Mouse (Mus musculus) brain, embryonic 14.5 days (tissue): ENCODE measurements around the gene Hoxd11.

Experiments
- CTCF ChIP-seq: fragments of 200-500 bp; IDR thresholded peaks from 2 replicates; pipeline ENCODE4 v1.5.1; 2012; ENCODE audit warnings: inconsistent platforms, mild to moderate bottlenecking, moderate library complexity, borderline replicate concordance; ENCODE audit not compliant: insufficient read depth, insufficient read length; ENCODE audit errors: extremely low read depth
- POLR2A ChIP-seq: fragments of 200-500 bp; IDR thresholded peaks from 2 replicates; pipeline ENCODE4 v1.6.1; 2012; ENCODE audit warnings: mild to moderate bottlenecking, inconsistent platforms, borderline replicate concordance; ENCODE audit not compliant: poor library complexity, insufficient read depth, insufficient read length, severe bottlenecking; ENCODE audit errors: extremely low read depth

- TF ChIP-seq POLR2A (no peak), CTCF (peak; percentile 80)
Measured at GRCm38 (mm10) chr2:74672481-74673362, 6.6 kb upstream of the Hoxd11 start.
